Mouse (Mus musculus): ENCODE data around the gene Fabp2. TPM values are rescaled to one million over a fixed set of nuclear protein-coding genes. Genes with fewer than 3 reads are reported as not detected.
"Not testable (repeated sequence)": the region's sequence is repeated elsewhere in the genome, so short reads cannot be mapped to it uniquely, and the experiment has no call there.

Fabp2 gene
- polyA plus RNA-seq, 1 experiment from 2014 or later = 0.83 TPM

- WGBS = under 1% methylated on average over 68 of the region's 68 CpGs
- Histone ChIP-seq H3K4me2 (ENCODE audit: low read length) (peak within 1 kb of the TSS; percentile 53), H3K9me3 (replicated peaks; ENCODE audit: low read length) (no peaks in the 10 kb centered on the region), H3K4me1 (replicated peaks; ENCODE audit: insufficient read depth, low read length) (no peaks in the 10 kb centered on the region), H3K36me3 (ENCODE audit: insufficient read depth, low read length) (no peaks in the 10 kb centered on the region), H3K9ac (ENCODE audit: low read depth, low read length) (peak within 1 kb of the TSS; percentile 61), H3K27me3 (ENCODE audit: insufficient read depth, low read length) (no peaks in the 10 kb centered on the region), H3K4me3 (replicated peaks; ENCODE audit: low read depth, low read length) (peak within 1 kb of the TSS; percentile 59), H3K27ac (peak within 1 kb of the TSS; percentile 85)
- TF ChIP-seq CTCF (IDR thresholded peaks at IDR 0.05; ENCODE audit: low read depth) = peak; percentile 53; the same call in 1 of the 2 replicates
- peak; percentile 98 for DNase-seq (ENCODE audit: low spot score)
- ATAC-seq (replicated peaks; ENCODE audit: low FRiP score, low read depth) = peak; percentile 99
These were observed 29.4 kb downstream of the Fabp2 start, which contains the start of gene 1810037I17Rik for GRCm38 (mm10) chr3:122924009-122924914. TSS of gene 1810037I17Rik (plus strand) at chr3:122924203.

GRCm38 (mm10) chr3:122929723-122930122 lies 34.9 kb downstream of the Fabp2 start:
- Histone ChIP-seq H3K27ac (no peak overlapping the region), H3K36me3 (ENCODE audit: insufficient read depth, low read length) (peaks cover 9% of the 10 kb centered on the region; the same call in 1 of the 2 replicates), H3K4me1 (replicated peaks; ENCODE audit: insufficient read depth, low read length) (no peaks in the 10 kb centered on the region), H3K9me3 (replicated peaks; ENCODE audit: low read length) (no peaks in the 10 kb centered on the region), H3K4me3 (replicated peaks; ENCODE audit: low read depth, low read length) (no peak overlapping the region), H3K9ac (ENCODE audit: low read depth, low read length) (no peak overlapping the region), H3K4me2 (ENCODE audit: low read length) (no peak overlapping the region), H3K27me3 (ENCODE audit: insufficient read depth, low read length) (no peaks in the 10 kb centered on the region)
- DNase-seq (ENCODE audit: low spot score) (no peak), ATAC-seq (replicated peaks; ENCODE audit: low FRiP score, low read depth) (0 out of 2 replicates have a peak, but pooled peaks have one; percentile 40)
- TF ChIP-seq CTCF (IDR thresholded peaks at IDR 0.05; ENCODE audit: low read depth) = no peak
- 92% methylated on average over 6 of the region's 6 CpGs for WGBS

- Histone ChIP-seq H3K4me3 (replicated peaks; ENCODE audit: low read depth, low read length) (no peak overlapping the region), H3K27ac (no peak overlapping the region), H3K36me3 (ENCODE audit: insufficient read depth, low read length) (peaks cover 11% of the 10 kb centered on the region; the same call in 1 of the 2 replicates), H3K9ac (ENCODE audit: low read depth, low read length) (no peak overlapping the region), H3K4me1 (replicated peaks; ENCODE audit: insufficient read depth, low read length) (no peaks in the 10 kb centered on the region), H3K27me3 (ENCODE audit: insufficient read depth, low read length) (no peaks in the 10 kb centered on the region), H3K4me2 (ENCODE audit: low read length) (no peak overlapping the region), H3K9me3 (replicated peaks; ENCODE audit: low read length) (no peaks in the 10 kb centered on the region)
- no peak for DNase-seq (ENCODE audit: low spot score)
- WGBS = 100% methylated on average over 1 of the region's 1 CpGs
- no peak for TF ChIP-seq CTCF (IDR thresholded peaks at IDR 0.05; ENCODE audit: low read depth)
- ATAC-seq (replicated peaks; ENCODE audit: low FRiP score, low read depth) = no peak
These were observed 37.6 kb downstream of the Fabp2 start for GRCm38 (mm10) chr3:122932466-122932865.

GRCm38 (mm10) chr3:122937176-122937575 lies 42.3 kb downstream of the Fabp2 start:
- H3K9me3 ChIP-seq (replicated peaks; ENCODE audit: low read length); H3K9ac ChIP-seq (ENCODE audit: low read depth, low read length); ATAC-seq (replicated peaks; ENCODE audit: low FRiP score, low read depth); H3K36me3 ChIP-seq (ENCODE audit: insufficient read depth, low read length); H3K27ac ChIP-seq; H3K4me2 ChIP-seq (ENCODE audit: low read length); H3K27me3 ChIP-seq (ENCODE audit: insufficient read depth, low read length); H3K4me1 ChIP-seq (replicated peaks; ENCODE audit: insufficient read depth, low read length); DNase-seq (ENCODE audit: low spot score); H3K4me3 ChIP-seq (replicated peaks; ENCODE audit: low read depth, low read length): not testable (repeated sequence)
- 85% methylated on average over 13 of the region's 13 CpGs for WGBS

- H3K9ac ChIP-seq (ENCODE audit: low read depth, low read length) = no peak overlapping the region
- peak; percentile 75 for DNase-seq (ENCODE audit: low spot score)
- TF ChIP-seq CTCF (IDR thresholded peaks at IDR 0.05; ENCODE audit: low read depth) = peak; percentile 69
- no peak for ATAC-seq (replicated peaks; ENCODE audit: low FRiP score, low read depth)
- H3K27me3 ChIP-seq (ENCODE audit: insufficient read depth, low read length) = no peaks in the 10 kb centered on the region
- H3K9me3 ChIP-seq (replicated peaks; ENCODE audit: low read length) = no peaks in the 10 kb centered on the region
- no peak overlapping the region for H3K4me3 ChIP-seq (replicated peaks; ENCODE audit: low read depth, low read length)
- H3K27ac ChIP-seq = no peak overlapping the region
- no peaks in the 10 kb centered on the region for H3K4me1 ChIP-seq (replicated peaks; ENCODE audit: insufficient read depth, low read length)
- H3K4me2 ChIP-seq (ENCODE audit: low read length) = no peak overlapping the region
- peaks cover 5% of the 10 kb centered on the region; the same call in 1 of the 2 replicates for H3K36me3 ChIP-seq (ENCODE audit: insufficient read depth, low read length)
- 77% methylated on average over 2 of the region's 2 CpGs for WGBS
These were observed 44.3 kb downstream of the Fabp2 start for GRCm38 (mm10) chr3:122939215-122939614.

- no peak for DNase-seq (ENCODE audit: low spot score)
- Histone ChIP-seq H3K27ac (no peak overlapping the region), H3K4me1 (replicated peaks; ENCODE audit: insufficient read depth, low read length) (no peaks in the 10 kb centered on the region), H3K4me2 (ENCODE audit: low read length) (no peak overlapping the region), H3K9me3 (replicated peaks; ENCODE audit: low read length) (no peaks in the 10 kb centered on the region), H3K4me3 (replicated peaks; ENCODE audit: low read depth, low read length) (no peak overlapping the region), H3K36me3 (ENCODE audit: insufficient read depth, low read length) (no peaks in the 10 kb centered on the region), H3K9ac (ENCODE audit: low read depth, low read length) (no peak overlapping the region), H3K27me3 (ENCODE audit: insufficient read depth, low read length) (no peaks in the 10 kb centered on the region)
- 67% methylated on average over 6 of the region's 6 CpGs for WGBS
- no peak for TF ChIP-seq CTCF (IDR thresholded peaks at IDR 0.05; ENCODE audit: low read depth)
- no peak for ATAC-seq (replicated peaks; ENCODE audit: low FRiP score, low read depth)
These were observed 48.6 kb downstream of the Fabp2 start for GRCm38 (mm10) chr3:122943387-122943890.

Other genes with a start within 250 kb of the Fabp2 start
- gene Pde5a, start 166.1 kb upstream of the Fabp2 start, polyA plus RNA-seq (2015; fragmentation: Nextera tagmentation; extraction: Ambion mirVana) = 3.1 and 3.7 TPM in 2 replicates
- gene Gm10959, start 24.3 kb downstream of the Fabp2 start, polyA plus RNA-seq (2015; fragmentation: Nextera tagmentation; extraction: Ambion mirVana) = not detected in 2 replicates
- gene 1810037I17Rik, start 29.1 kb downstream of the Fabp2 start, polyA plus RNA-seq (2015; fragmentation: Nextera tagmentation; extraction: Ambion mirVana) = 127 and 140 TPM in 2 replicates
- gene Usp53, start 89.4 kb downstream of the Fabp2 start, polyA plus RNA-seq (2015; fragmentation: Nextera tagmentation; extraction: Ambion mirVana) = 12.5 and 13.2 TPM in 2 replicates
- not detected in 2 replicates for gene Myoz2, start 139.9 kb downstream of the Fabp2 start, polyA plus RNA-seq (2015; fragmentation: Nextera tagmentation; extraction: Ambion mirVana)